Mouse (Mus musculus) liver, adult 2 months (tissue): ENCODE results near the gene Ephb2.

ENCODE experiments used
- CTCF ChIP-seq: fragments of 200-500 bp; IDR thresholded peaks from 2 replicates; pipeline ENCODE4 v1.5.1; 2011; ENCODE audit warnings: low read depth, low read length, control low read depth
- POLR2A ChIP-seq: fragments of 200-500 bp; IDR thresholded peaks from 2 replicates; pipeline ENCODE4 v1.6.1; 2011; ENCODE audit warnings: low read length, control low read depth; ENCODE audit not compliant: insufficient read depth; ENCODE audit errors: extremely low read depth

- no peak for TF ChIP-seq CTCF
- no peak for TF ChIP-seq POLR2A
Measured at GRCm38 (mm10) chr4:136852989-136853388, 17.2 kb upstream of the Ephb2 start.
